Mouse (Mus musculus): Measurements from ENCODE around the gene Tgfbrap1.

DNA sequence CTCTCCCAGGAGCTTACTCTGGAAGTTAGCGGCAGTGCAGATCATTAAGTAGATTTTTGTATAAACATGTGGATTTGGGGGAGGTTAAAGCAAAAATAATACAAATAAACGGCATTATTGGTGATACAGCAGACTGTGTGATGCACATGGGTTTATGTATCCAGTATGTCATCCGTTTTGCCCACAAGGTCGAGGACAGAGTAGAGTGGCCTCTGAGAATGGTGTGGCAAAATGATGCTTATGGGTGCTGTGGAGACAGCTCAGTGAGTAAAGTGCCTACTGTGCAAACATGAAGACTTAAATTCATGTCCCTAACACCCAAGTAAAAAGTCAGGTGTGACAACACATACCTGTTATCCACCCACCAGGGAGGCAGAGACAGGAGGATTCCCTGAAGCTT is 91.9 kb downstream of the Tgfbrap1 start:
- TF ChIP-seq CTCF (IDR thresholded peaks at IDR 0.05; ENCODE audit: low read depth, low read length) (no peak), TAL1 (conservative IDR thresholded peaks at IDR 0.05; ENCODE audit: low read depth, low read length) (no peak), GATA1 (IDR thresholded peaks at IDR 0.05; ENCODE audit: borderline replicate concordance, low read length) (no peak)
